Mouse (Mus musculus) testis, adult 2 months (tissue): ENCODE results near the gene Rnf214.

ENCODE experiments used
- CTCF ChIP-seq: fragments of 200-500 bp; IDR thresholded peaks from 2 replicates; pipeline ENCODE4 v1.5.1; 2012; ENCODE audit warnings: low read depth, mild to moderate bottlenecking, inconsistent platforms, low read length, moderate library complexity; ENCODE audit not compliant: control insufficient read depth, insufficient read depth, insufficient replicate concordance
- POLR2A ChIP-seq: fragments of 200-500 bp; IDR thresholded peaks from 2 replicates; pipeline ENCODE4 v1.6.1; 2012; ENCODE audit warnings: low read depth, mild to moderate bottlenecking, inconsistent platforms, low read length, moderate library complexity; ENCODE audit not compliant: control insufficient read depth

DNA sequence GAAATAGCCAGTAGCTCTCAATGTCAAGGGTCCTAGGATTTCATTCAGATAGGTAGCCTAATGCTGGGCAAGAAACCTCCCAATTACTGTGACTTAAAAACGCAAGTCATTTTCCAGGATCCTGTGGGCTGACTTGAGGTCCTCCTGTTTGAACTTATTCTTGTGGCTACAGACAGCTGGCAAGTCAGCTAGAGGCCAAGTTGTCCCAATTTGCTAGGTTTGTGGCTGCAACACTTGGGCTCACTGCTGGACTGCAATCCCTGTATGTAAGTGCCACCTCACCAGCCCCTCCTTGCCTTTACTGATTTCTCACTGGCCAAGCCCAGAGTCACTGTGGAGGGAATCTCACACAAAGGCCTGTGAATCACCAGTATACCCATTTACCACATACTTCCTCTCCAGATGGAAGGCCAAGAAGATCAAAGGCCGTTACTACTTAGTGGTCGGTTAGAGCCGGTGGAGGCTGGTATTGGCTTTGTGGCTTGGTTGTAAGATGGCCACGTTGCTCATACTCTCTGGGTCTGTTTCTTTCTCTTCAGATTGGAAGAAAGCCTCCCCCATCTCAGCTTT lies 59.7 kb downstream of the Rnf214 start:
- TF ChIP-seq CTCF (no peak), POLR2A (no peak)
